Mouse (Mus musculus): ENCODE results near the gene Atp11a. TPM values are rescaled to one million over a fixed set of nuclear protein-coding genes. Genes with fewer than 3 reads are reported as not detected.

Gene Atp11a
- polyA plus RNA-seq, 1 experiment = 44.3 TPM

- TF ChIP-seq CTCF (IDR thresholded peaks at IDR 0.05; ENCODE audit: extremely low read depth, insufficient read depth, low read length) = no peak
- TF ChIP-seq POLR2A (IDR thresholded peaks at IDR 0.05; ENCODE audit: extremely low read depth, insufficient read depth, low read length) = no peak
- H3K4me1 ChIP-seq (ENCODE audit: control insufficient read depth, insufficient read depth, low read length) = no peaks in the 10 kb centered on the region
- no peak overlapping the region for H3K4me3 ChIP-seq (ENCODE audit: insufficient read depth, low read length)
- no peak overlapping the region for H3K27ac ChIP-seq (ENCODE audit: insufficient read depth, low read length)
Observed at GRCm38 (mm10) chr8:12892882-12893446, 136.2 kb downstream of the Atp11a start.

GRCm38 (mm10) chr8:12893797-12894578, 137.2 kb downstream of the Atp11a start:
- Histone ChIP-seq H3K4me1 (ENCODE audit: control insufficient read depth, insufficient read depth, low read length) (no peaks in the 10 kb centered on the region), H3K4me3 (ENCODE audit: insufficient read depth, low read length) (no peak overlapping the region), H3K27ac (ENCODE audit: insufficient read depth, low read length) (no peak overlapping the region)
- no peak for TF ChIP-seq CTCF (IDR thresholded peaks at IDR 0.05; ENCODE audit: extremely low read depth, insufficient read depth, low read length)
- no peak for TF ChIP-seq POLR2A (IDR thresholded peaks at IDR 0.05; ENCODE audit: extremely low read depth, insufficient read depth, low read length)

GRCm38 (mm10) chr8:12894783-12895534, 138.1 kb downstream of the Atp11a start:
- TF ChIP-seq POLR2A (IDR thresholded peaks at IDR 0.05; ENCODE audit: extremely low read depth, insufficient read depth, low read length) (no peak), CTCF (IDR thresholded peaks at IDR 0.05; ENCODE audit: extremely low read depth, insufficient read depth, low read length) (no peak)
- H3K4me3 ChIP-seq (ENCODE audit: insufficient read depth, low read length) = no peak overlapping the region
- no peaks in the 10 kb centered on the region for H3K4me1 ChIP-seq (ENCODE audit: control insufficient read depth, insufficient read depth, low read length)
- no peak overlapping the region for H3K27ac ChIP-seq (ENCODE audit: insufficient read depth, low read length)

GRCm38 (mm10) chr8:12895535-12896150, 138.8 kb downstream of the Atp11a start:
- no peaks in the 10 kb centered on the region for H3K4me1 ChIP-seq (ENCODE audit: control insufficient read depth, insufficient read depth, low read length)
- TF ChIP-seq CTCF (IDR thresholded peaks at IDR 0.05; ENCODE audit: extremely low read depth, insufficient read depth, low read length) (peak; percentile 27; the same call in 1 of the 2 replicates), POLR2A (IDR thresholded peaks at IDR 0.05; ENCODE audit: extremely low read depth, insufficient read depth, low read length) (no peak)
- H3K27ac ChIP-seq (ENCODE audit: insufficient read depth, low read length) = no peak overlapping the region
- H3K4me3 ChIP-seq (ENCODE audit: insufficient read depth, low read length) = no peak overlapping the region

GRCm38 (mm10) chr8:12896494-12897373, 139.9 kb downstream of the Atp11a start:
- Histone ChIP-seq H3K4me1 (ENCODE audit: control insufficient read depth, insufficient read depth, low read length) (no peaks in the 10 kb centered on the region), H3K27ac (ENCODE audit: insufficient read depth, low read length) (no peak overlapping the region), H3K4me3 (ENCODE audit: insufficient read depth, low read length) (no peak overlapping the region)
- no peak for TF ChIP-seq POLR2A (IDR thresholded peaks at IDR 0.05; ENCODE audit: extremely low read depth, insufficient read depth, low read length)
- peak; percentile 91 for TF ChIP-seq CTCF (IDR thresholded peaks at IDR 0.05; ENCODE audit: extremely low read depth, insufficient read depth, low read length)

GRCm38 (mm10) chr8:12897815-12898214, 141.0 kb downstream of the Atp11a start:
- H3K4me1 ChIP-seq (ENCODE audit: control insufficient read depth, insufficient read depth, low read length) = no peaks in the 10 kb centered on the region
- TF ChIP-seq POLR2A (IDR thresholded peaks at IDR 0.05; ENCODE audit: extremely low read depth, insufficient read depth, low read length) (no peak), CTCF (IDR thresholded peaks at IDR 0.05; ENCODE audit: extremely low read depth, insufficient read depth, low read length) (no peak)
- no peak overlapping the region for H3K27ac ChIP-seq (ENCODE audit: insufficient read depth, low read length)
- no peak overlapping the region for H3K4me3 ChIP-seq (ENCODE audit: insufficient read depth, low read length)

- TF ChIP-seq POLR2A (IDR thresholded peaks at IDR 0.05; ENCODE audit: extremely low read depth, insufficient read depth, low read length) (no peak), CTCF (IDR thresholded peaks at IDR 0.05; ENCODE audit: extremely low read depth, insufficient read depth, low read length) (no peak)
- no peaks in the 10 kb centered on the region for H3K4me1 ChIP-seq (ENCODE audit: control insufficient read depth, insufficient read depth, low read length)
Observed at GRCm38 (mm10) chr8:12903790-12904415, 147.1 kb downstream of the Atp11a start.

GRCm38 (mm10) chr8:12905122-12905521, 148.3 kb downstream of the Atp11a start:
- no peaks in the 10 kb centered on the region for H3K4me1 ChIP-seq (ENCODE audit: control insufficient read depth, insufficient read depth, low read length)
- H3K27ac ChIP-seq (ENCODE audit: insufficient read depth, low read length) = peak overlapping the region; percentile 74; the same call in 1 of the 2 replicates
- TF ChIP-seq CTCF (IDR thresholded peaks at IDR 0.05; ENCODE audit: extremely low read depth, insufficient read depth, low read length) (no peak), POLR2A (IDR thresholded peaks at IDR 0.05; ENCODE audit: extremely low read depth, insufficient read depth, low read length) (no peak)
- H3K4me3 ChIP-seq (ENCODE audit: insufficient read depth, low read length) = no peak overlapping the region

More at GRCm38 (mm10) chr8:12903790-12904415, 147.1 kb downstream of the Atp11a start:
- H3K4me3 ChIP-seq (ENCODE audit: insufficient read depth, low read length) = no peak overlapping the region
- H3K27ac ChIP-seq (ENCODE audit: insufficient read depth, low read length) = no peak overlapping the region; the same call in 1 of the 2 replicates

All from cortical plate, adult 2 months (tissue).